Mouse (Mus musculus) induced T-regulatory cell, adult 2 months (primary cell): ENCODE measurements around the gene 3110082I17Rik.

Experiments used
- DNase-seq: peaks from one replicate; pipeline ENCODE4 v3.0.0-alpha.2; 2012; ENCODE audit warnings: low read depth

3110082I17Rik gene

GRCm38 (mm10) chr5:139460384-139461067 lies at the start of gene 3110082I17Rik:
TSS of gene 3110082I17Rik (minus strand) at chr5:139460527.
- peak; percentile 97 for DNase-seq

DNA sequence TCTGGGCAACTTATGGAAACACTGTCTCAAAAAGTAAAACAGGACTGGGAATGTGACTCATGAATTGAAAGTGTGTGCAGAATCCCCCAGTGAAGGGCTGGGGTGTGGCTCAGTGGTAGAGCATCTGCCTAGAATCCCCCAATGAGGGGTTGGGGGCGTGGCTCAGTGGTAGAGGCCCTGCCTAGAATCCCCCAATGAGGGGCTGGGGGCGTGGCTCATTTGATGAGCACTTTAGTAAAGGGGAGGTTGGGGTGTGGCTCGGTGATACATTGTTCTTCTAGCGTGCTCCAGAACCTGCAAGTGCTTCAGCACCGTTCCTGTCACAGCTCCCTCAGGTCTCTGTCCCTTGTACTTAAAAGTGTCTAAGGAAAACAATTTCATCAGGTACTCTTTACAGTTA lies 45.9 kb upstream of the 3110082I17Rik start:
- DNase-seq: peak; percentile 39

DNA sequence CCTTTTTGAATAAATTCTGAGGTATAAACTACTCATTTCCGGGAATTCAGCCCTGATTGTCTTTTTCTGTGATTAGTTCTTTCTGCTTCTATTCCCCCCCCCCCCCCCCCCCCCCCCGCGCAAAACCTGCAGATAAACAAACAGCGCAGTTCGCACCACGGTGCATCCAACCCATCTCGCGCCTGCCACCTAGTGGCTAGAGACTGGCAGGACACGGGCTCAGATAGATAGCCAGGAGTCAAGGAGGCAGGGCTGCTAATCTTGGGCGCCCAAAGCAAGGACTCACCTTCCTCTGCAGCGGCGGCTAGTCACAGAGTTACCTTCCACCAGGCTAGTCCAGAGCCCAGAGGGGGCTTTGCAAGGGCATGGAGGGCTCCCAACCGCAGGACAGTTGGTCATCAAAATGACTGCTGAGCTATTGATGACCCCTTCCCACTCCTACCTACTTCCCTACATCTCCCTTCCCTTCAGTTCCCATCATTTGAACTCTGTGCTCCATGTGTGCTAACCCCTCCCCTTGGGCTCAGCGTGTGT lies 44.8 kb upstream of the 3110082I17Rik start:
- DNase-seq: peak; percentile 90

DNA sequence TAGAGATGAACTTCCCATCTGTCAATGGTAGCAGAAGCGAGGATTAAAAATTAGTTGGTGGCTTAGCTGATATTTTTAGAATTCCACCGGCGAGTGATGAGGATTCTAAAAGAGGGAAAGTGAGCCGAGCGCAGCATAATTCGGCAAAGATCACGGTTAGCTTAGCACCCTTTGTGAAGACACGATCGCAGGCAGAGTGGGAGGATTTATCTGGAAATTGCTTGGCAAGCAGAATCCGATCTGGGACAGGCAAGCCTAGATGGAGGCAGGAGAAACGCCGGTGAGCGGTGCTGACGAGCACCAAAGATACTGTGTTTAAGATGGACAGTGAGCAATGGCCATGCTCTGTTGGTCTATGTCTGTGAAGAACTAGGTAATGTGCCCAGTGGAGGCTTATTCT lies 42.0 kb upstream of the 3110082I17Rik start:
- DNase-seq: no peak

GRCm38 (mm10) chr5:139498791-139499190 lies 38.5 kb upstream of the 3110082I17Rik start:
- no peak for DNase-seq

- DNase-seq: no peak
These were observed 36.6 kb upstream of the 3110082I17Rik start for GRCm38 (mm10) chr5:139496939-139497338.

DNA sequence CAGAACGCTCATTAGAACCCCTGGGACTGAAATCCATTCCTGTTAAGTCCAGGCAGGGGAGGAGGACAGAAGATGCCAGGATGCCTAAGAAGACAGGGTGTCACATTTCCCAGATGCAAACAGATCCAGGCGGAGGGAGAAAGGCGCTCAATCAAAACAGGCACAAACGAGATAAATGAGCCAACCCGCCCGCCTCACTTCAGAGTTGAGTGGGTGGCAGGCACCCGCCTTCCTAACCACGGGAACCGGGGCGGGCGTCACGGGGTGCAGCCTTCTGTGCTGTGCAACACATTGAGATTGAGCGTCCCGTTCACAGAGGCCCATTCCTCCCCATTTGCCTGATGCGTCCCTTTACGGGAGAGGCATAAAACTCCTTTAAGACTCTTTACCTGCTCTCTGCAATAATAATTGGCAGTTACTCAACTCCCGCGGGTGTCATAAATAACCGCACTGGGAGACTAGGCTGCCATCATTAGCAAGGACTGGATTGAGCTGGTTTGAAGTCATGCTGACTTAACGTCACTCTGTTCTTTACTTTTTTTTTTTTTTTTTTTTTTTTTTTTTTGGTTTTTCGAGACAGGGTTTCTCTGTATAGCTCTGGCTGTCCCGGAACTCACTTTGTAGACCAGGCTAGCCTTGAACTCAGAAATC lies 34.8 kb upstream of the 3110082I17Rik start:
- DNase-seq: peak; percentile 36

GRCm38 (mm10) chr5:139493690-139494089 lies 33.4 kb upstream of the 3110082I17Rik start:
- no peak for DNase-seq

GRCm38 (mm10) chr5:139491348-139491747 lies 31.0 kb upstream of the 3110082I17Rik start:
- no peak for DNase-seq

- DNase-seq: no peak
These were observed 29.8 kb upstream of the 3110082I17Rik start for GRCm38 (mm10) chr5:139490131-139490530.

DNA sequence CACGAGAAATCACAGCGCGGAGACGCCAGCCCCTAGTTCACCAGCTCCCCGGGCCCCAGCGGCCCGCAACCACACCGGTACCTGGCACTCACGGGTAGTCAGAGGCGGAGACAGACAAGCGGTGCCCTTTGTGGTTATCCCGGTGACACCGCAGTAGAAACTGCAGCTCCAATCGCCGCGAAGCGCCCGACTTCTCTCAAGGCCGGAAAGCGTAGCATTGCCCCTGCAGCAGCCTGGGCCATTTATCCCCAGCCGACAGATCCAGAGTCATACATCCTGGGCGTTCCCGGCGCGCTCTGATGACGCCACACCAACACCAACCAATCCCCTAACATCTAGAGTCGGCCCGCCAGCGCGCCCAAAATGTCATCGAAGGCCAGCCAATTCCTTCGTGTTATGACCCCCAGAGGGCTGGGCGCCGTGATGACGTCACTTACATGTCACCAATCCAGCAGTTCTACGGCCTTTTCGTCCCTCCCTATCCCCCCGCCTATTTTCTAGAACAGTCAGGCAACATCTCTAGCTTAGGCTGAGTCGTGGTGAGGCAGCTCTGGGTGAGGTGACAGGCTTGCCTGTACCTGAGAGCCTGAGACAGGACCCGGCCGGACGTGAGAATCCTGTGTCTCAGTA lies 24.0 kb upstream of the 3110082I17Rik start, which contains the start of gene Zfand2a:
Gene Zfand2a (minus strand): TSS at position 365 of the 630 bp plus-strand sequence.
- peak; percentile 100 for DNase-seq

GRCm38 (mm10) chr5:139483171-139483848 lies 23.0 kb upstream of the 3110082I17Rik start:
- DNase-seq: peak; percentile 78

GRCm38 (mm10) chr5:139480406-139480805 lies 20.1 kb upstream of the 3110082I17Rik start:
- no peak for DNase-seq

- DNase-seq: no peak
These were observed 18.8 kb upstream of the 3110082I17Rik start for GRCm38 (mm10) chr5:139479088-139479487.

GRCm38 (mm10) chr5:139474741-139475140 lies 14.4 kb upstream of the 3110082I17Rik start:
- no peak for DNase-seq

- no peak for DNase-seq
These were observed 7.7 kb upstream of the 3110082I17Rik start for GRCm38 (mm10) chr5:139467998-139468397.

DNA sequence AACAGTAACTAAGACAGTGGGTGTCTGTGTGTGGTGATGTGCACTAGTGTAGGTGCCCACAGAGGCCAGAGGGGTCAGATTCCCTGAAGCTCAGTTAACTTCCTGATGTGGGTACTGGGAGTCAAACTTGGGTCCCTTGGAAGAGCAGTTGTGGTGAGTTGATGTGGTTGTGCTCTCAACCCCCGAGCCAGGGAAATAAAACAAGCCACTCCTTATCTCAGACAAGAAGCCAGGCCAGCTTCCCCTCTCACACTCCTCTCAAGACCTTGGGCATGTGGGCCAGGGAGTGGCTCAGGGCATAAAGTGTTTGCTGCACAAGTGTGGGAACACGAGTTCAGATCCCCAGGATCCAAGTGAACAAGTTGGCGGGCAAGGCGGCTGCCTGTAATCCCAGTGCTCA lies 6.5 kb upstream of the 3110082I17Rik start:
- DNase-seq: no peak

DNA sequence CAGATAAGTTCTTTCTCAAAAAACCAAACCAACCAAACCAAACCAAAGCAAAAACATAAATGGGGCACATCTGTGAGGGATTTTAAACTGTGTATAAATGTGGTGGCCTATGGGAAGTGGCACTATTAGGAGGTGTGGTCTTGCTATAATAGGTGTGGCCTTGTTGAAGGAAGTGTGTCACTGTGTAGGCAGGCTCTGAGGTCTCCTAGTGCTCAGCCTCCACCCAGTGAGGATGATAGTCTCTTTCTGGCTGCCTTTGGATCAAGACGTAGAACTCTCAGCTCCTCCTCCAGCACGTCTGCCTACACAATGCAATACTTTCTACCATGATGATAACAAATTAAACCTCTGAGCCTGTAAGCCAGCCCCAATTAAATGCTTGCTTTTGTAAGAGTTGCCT lies 6.0 kb upstream of the 3110082I17Rik start:
- DNase-seq: no peak

DNA sequence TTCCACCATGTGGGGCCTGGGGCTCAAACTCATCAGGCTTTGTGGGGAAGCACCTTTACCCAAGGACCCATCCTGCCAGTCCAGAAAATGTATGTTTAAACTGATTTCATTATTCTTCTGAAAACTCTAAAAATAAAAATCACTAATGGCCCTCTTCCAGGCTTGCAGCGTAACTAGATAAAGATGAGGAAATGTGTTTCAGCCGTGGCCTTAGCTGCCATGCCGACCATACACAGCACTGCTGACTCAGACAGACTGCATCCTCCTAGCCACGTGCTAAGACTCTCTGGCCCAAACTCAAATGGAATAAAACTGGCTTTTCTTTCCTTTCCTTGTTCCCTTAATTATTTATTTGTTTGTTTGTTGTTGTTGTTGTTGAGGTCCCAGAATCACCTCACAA lies 4.5 kb upstream of the 3110082I17Rik start:
- no peak for DNase-seq

- no peak for DNase-seq
These were observed 389 bp downstream of the 3110082I17Rik start for GRCm38 (mm10) chr5:139459938-139460337.

- DNase-seq: no peak
These were observed 3.1 kb downstream of the 3110082I17Rik start for GRCm38 (mm10) chr5:139457241-139457640.

GRCm38 (mm10) chr5:139455166-139455565 lies 5.2 kb downstream of the 3110082I17Rik start:
- no peak for DNase-seq
